Comparison of ENCODE assay signal across 11 mouse cellular contexts in the genomic region with DNA sequence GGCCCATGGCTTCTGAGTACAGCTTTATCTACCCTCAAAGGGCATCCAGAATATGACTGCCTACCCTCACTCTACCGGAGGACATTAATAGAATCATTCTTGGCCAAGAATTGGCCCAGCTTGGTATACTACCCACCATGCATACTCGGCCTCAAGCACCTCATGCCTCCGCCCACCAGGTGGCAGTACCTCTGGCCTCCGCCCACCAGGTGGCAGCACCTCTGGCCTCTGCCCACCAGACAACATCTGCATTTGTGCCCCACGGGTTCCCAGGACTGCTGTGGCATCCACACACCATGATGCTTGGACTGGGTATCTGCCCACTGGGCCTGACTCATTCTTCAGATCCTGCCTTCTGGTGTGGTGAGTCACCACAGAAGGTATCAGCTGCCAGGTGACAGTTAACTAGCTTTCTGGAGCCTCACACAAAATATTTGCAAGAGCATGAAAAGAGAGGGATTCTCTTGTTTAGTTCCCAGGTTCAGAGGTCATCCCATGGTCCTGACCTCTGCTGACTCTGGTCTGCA.
A peak's percentile ranks its signal among the peaks of the same experiment; 100 is the strongest.
DNase-seq lines count a peak whose midpoint lies in the region; ATAC-seq and TF ChIP-seq lines count a peak whose summit lies in the region.
"Had no signal": no experiment of that assay in that cellular context is flagged by ENCODE, and none has a peak within 500 bp of the region (broad histone marks: within the 10 kb centered on the region; RNA-seq: fewer than 3 reads in every experiment).

No protein-coding gene starts in this region.

- peaks cover 23% of the 10 kb centered on the region for H3K9me3 ChIP-seq in heart, embryonic 12.5 days (replicated peaks)
- no peaks in the 10 kb centered on the region for H3K9me3 ChIP-seq in midbrain, postnatal 0 days (ENCODE audit: low read length)
- no peaks in the 10 kb centered on the region for H3K9me3 ChIP-seq in midbrain, embryonic 15.5 days

- no peak for DNase-seq in heart, adult 2 months
- no peak for DNase-seq in midbrain, postnatal 0 days (ENCODE audit: low spot score)
- DNase-seq in ES-CJ7 (ENCODE audit: low read depth, low spot score) = peak; percentile 56
- no peak for DNase-seq in c-Kit-positive CD71-positive TER-119-positive erythroid progenitor cells, embryonic 14.5 days (ENCODE audit: low spot score)
- no peak for DNase-seq in adrenal gland, postnatal 4 days (ENCODE audit: low spot score in 2 of 2)
- DNase-seq: heart, postnatal 10 days had no signal

- no peaks in the 10 kb centered on the region for H3K79me2 ChIP-seq in heart, adult 2 months (replicated peaks; ENCODE audit: control insufficient read depth, insufficient read depth, low read length)

- H3K4me3 ChIP-seq in heart, adult 2 months = no peak overlapping the region
- no peak overlapping the region for H3K4me3 ChIP-seq in heart, embryonic 12.5 days
- no peak overlapping the region for H3K4me3 ChIP-seq in midbrain, postnatal 0 days (ENCODE audit: low read depth, low read length)
- no peak overlapping the region for H3K4me3 ChIP-seq in midbrain, embryonic 15.5 days
- H3K4me3 ChIP-seq: embryonic facial prominence, embryonic 12.5 days had no signal

- no peaks in the 10 kb centered on the region for H3K36me3 ChIP-seq in heart, adult 2 months (ENCODE audit: control insufficient read depth, insufficient read depth, low read length)
- H3K36me3 ChIP-seq in heart, embryonic 12.5 days = no peaks in the 10 kb centered on the region
- no peaks in the 10 kb centered on the region for H3K36me3 ChIP-seq in midbrain, postnatal 0 days (ENCODE audit: insufficient read depth, low read length)
- no peaks in the 10 kb centered on the region for H3K36me3 ChIP-seq in midbrain, embryonic 15.5 days (replicated peaks)
- H3K36me3 ChIP-seq: embryonic facial prominence, embryonic 12.5 days had no signal

- H3K27ac ChIP-seq in heart, adult 2 months = no peak overlapping the region
- no peak overlapping the region for H3K27ac ChIP-seq in heart, embryonic 12.5 days (ENCODE audit: poor library complexity, severe bottlenecking)
- H3K27ac ChIP-seq in midbrain, postnatal 0 days (ENCODE audit: low read depth, low read length) = no peak overlapping the region
- H3K27ac ChIP-seq in midbrain, embryonic 15.5 days = no peak overlapping the region
- H3K27ac ChIP-seq: embryonic facial prominence, embryonic 12.5 days had no signal

- WGBS in heart, adult 2 months = 87% methylated on average over 5 of the region's 5 CpGs
- WGBS in heart, embryonic 12.5 days = 86% methylated on average over 5 of the region's 5 CpGs
- 90% methylated on average over 5 of the region's 5 CpGs for WGBS in midbrain, postnatal 0 days
- WGBS in midbrain, embryonic 15.5 days = 93% methylated on average over 5 of the region's 5 CpGs

- TF ChIP-seq CTCF in heart, adult 2 months (IDR thresholded peaks at IDR 0.05) = peak; percentile 30
- peak; percentile 52 for TF ChIP-seq CTCF in midbrain, postnatal 0 days (IDR thresholded peaks at IDR 0.05)

- no peak overlapping the region for H3K4me2 ChIP-seq in heart, embryonic 12.5 days
- no peak overlapping the region for H3K4me2 ChIP-seq in midbrain, postnatal 0 days (ENCODE audit: low read depth, low read length, poor library complexity, severe bottlenecking)
- H3K4me2 ChIP-seq in midbrain, embryonic 15.5 days = no peak overlapping the region
- H3K4me2 ChIP-seq: embryonic facial prominence, embryonic 12.5 days; midbrain, embryonic 11.5 days had no signal

- no peak overlapping the region for H3K9ac ChIP-seq in heart, adult 2 months (ENCODE audit: low read depth, low read length)
- H3K9ac ChIP-seq in heart, embryonic 12.5 days = no peak overlapping the region
- no peak overlapping the region for H3K9ac ChIP-seq in midbrain, postnatal 0 days (replicated peaks; ENCODE audit: low read length, poor library complexity, severe bottlenecking)
- H3K9ac ChIP-seq in midbrain, embryonic 15.5 days = no peak overlapping the region
- H3K9ac ChIP-seq: embryonic facial prominence, embryonic 12.5 days had no signal

- intact Hi-C loops in heart, adult 2 months (cut with DNase I) = no loop called here

- no peak for TF ChIP-seq POLR2A in heart, adult 2 months (IDR thresholded peaks at IDR 0.05; ENCODE audit: insufficient read depth, low read depth, low read length)

- no peak for TF ChIP-seq EP300 in heart, adult 2 months (IDR thresholded peaks at IDR 0.05; ENCODE audit: insufficient read depth, low read depth, low read length)

- H3K4me1 ChIP-seq in heart, adult 2 months (ENCODE audit: control insufficient read depth, insufficient read depth, low read length) = no peaks in the 10 kb centered on the region
- H3K4me1 ChIP-seq in heart, embryonic 12.5 days (replicated peaks) = no peaks in the 10 kb centered on the region
- H3K4me1 ChIP-seq in midbrain, postnatal 0 days (ENCODE audit: insufficient read depth, low read length) = 0 out of 2 replicates have a peak, but pooled peaks cover 4% of the 10 kb centered on the region
- H3K4me1 ChIP-seq in midbrain, embryonic 15.5 days = 0 out of 2 replicates have a peak, but pooled peaks cover 5% of the 10 kb centered on the region

- ATAC-seq in heart, embryonic 12.5 days (ENCODE audit: insufficient number of reproducible peaks, low FRiP score) = no peak
- ATAC-seq in midbrain, postnatal 0 days (ENCODE audit: low FRiP score) = no peak
- no peak for ATAC-seq in midbrain, embryonic 15.5 days (replicated peaks)
- peak; percentile 51; the same call in 1 of the 2 replicates for ATAC-seq in monocyte, adult 5-6 weeks (replicated peaks; ENCODE audit: insufficient number of reproducible peaks, low FRiP score, low TSS enrichment, poor library complexity, severe bottlenecking)

- H3K27me3 ChIP-seq in heart, adult 2 months (ENCODE audit: control insufficient read depth, insufficient read depth, low read length) = no peaks in the 10 kb centered on the region
- peaks cover 41% of the 10 kb centered on the region for H3K27me3 ChIP-seq in heart, embryonic 12.5 days (replicated peaks)
- no peaks in the 10 kb centered on the region for H3K27me3 ChIP-seq in midbrain, postnatal 0 days (ENCODE audit: insufficient read depth, low read length)
- no peaks in the 10 kb centered on the region for H3K27me3 ChIP-seq in midbrain, embryonic 15.5 days (replicated peaks)
- H3K27me3 ChIP-seq: embryonic facial prominence, embryonic 12.5 days had no signal
